Mouse (Mus musculus): ENCODE measurements around the gene Atrnl1. TPM values are rescaled to one million over a fixed set of nuclear protein-coding genes. Genes with fewer than 3 reads are reported as not detected.

Atrnl1 gene
- total RNA-seq, 1 experiment from 2014 or later = 8.1 TPM

DNA sequence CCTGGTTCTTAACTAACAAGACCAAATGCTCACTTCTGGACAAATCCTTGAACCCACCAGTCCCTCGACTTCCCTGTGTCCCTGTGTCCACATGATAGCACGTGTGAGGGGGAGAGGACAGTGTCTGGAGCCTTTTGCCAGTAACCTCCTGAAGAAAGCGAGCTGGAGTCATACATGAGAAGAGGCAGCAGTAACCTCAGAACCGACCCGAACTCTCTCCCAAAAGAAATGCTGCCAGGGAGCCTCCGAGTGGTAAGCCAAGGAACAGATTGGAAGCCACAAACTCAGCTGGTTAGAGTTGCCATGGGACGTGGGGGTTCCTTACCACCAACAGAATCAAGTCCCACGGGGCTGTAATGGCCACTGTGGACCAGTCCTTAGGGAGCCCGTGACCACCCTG lies 509.8 kb downstream of the Atrnl1 start:
- no peak for ATAC-seq (replicated peaks in 1 of 2; ENCODE audit: insufficient read depth in 1 of 2, low FRiP score in 2 of 2, low TSS enrichment in 1 of 2, low read depth in 1 of 2, poor library complexity in 2 of 2, severe bottlenecking in 2 of 2)

DNA sequence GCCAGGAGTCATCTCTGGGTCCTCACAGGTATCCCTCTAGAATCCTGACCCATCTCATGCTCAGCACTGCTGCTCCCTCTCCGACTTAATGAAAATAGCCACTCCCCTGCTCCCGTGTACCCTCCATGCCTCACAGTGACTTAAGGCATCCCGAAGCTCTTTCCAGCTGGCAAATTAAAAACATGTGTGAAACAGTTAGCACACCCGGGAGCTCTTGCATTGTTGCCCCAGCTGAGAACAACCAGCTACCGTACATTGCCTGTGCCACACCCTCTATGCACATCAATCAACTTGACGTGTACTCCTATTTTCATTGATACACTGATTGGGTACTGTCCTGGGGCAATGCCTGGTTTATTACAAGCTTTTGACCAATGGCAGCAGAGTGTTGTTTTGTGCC lies 510.8 kb downstream of the Atrnl1 start:
- no peak for ATAC-seq (replicated peaks in 1 of 2; ENCODE audit: insufficient read depth in 1 of 2, low FRiP score in 2 of 2, low TSS enrichment in 1 of 2, low read depth in 1 of 2, poor library complexity in 2 of 2, severe bottlenecking in 2 of 2)

DNA sequence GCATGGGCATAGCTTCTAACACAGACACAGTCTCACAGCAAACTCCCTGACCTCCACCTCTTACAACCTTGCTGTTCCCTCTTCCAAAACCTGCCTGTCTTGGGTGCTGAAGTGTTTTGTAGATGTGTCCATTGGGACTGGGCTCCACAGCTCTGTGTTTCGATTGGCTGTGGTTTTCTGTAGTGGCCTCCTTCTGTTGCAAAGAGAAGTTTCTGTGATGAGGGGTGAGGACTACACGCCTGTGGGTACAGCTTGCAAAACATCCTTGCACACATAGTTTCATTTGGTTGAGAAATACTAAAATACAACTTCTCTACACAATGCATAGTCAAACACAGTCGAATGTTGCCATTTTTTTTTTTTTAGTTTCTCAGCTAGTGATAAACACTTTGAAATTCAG lies 512.8 kb downstream of the Atrnl1 start:
- peak in 1 of 2 experiments; percentile 73; a peak in 2 of 4 replicates for ATAC-seq (replicated peaks in 1 of 2; ENCODE audit: insufficient read depth in 1 of 2, low FRiP score in 2 of 2, low TSS enrichment in 1 of 2, low read depth in 1 of 2, poor library complexity in 2 of 2, severe bottlenecking in 2 of 2)

DNA sequence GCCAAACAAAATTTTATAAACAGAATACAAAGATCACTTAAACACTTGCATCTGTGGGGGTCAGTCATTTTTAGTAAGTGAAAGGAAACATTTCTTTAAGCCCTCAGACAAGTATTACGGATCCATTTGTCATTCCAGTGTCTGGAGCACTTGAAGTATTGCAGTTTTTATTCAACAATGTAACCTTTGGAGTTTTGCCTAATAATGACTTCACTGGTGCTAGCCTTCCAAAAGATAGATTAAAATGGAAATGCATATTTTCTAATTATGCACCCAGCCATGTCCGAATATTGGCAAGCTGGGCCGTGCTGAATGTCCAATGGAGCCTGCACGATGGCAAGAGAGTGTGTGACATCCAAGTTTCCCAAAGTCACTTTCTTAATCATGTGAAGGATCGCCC lies 513.7 kb downstream of the Atrnl1 start:
- no peak for ATAC-seq (replicated peaks in 1 of 2; ENCODE audit: insufficient read depth in 1 of 2, low FRiP score in 2 of 2, low TSS enrichment in 1 of 2, low read depth in 1 of 2, poor library complexity in 2 of 2, severe bottlenecking in 2 of 2)

DNA sequence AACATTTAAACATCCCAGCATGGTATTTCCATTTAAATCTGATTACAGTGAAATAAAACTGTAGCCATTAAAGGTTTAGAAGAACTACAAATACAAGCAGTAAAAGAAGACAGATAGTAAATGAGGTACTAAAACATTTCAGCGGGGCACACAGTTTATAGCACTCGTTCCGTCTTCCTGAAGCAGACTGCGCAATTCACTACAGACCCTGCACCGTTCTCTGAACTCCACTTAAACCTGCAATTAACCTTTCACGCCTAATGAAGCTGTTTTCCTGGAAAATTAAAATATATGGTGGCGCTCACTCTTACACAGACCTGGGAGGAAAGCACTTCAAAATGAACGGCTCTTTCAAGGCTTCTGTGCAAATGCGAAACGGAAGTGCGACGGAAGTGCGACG lies 514.2 kb downstream of the Atrnl1 start:
- ATAC-seq (replicated peaks in 1 of 2; ENCODE audit: insufficient read depth in 1 of 2, low FRiP score in 2 of 2, low TSS enrichment in 1 of 2, low read depth in 1 of 2, poor library complexity in 2 of 2, severe bottlenecking in 2 of 2) = no peak

DNA sequence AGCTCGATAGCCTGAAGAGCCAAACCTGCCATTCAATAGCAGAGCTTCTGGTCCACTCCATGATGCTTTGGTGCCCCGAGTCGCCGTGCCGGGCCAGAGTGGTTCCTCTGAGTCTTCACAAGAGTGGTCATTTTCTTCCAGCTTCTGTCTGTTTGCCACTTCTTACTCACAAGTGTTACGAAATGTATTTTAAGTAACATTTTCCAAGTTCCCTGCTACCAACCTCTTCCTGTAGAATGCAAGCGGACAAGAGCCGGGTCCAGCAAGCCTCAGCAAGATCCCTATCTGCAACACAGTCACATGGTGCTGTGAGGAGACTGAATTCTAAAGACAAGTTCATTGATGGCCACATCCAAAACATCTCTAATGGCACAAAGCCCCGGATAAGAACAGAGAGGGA lies 521.1 kb downstream of the Atrnl1 start:
- peak in 1 of 2 experiments; percentile 39; a peak in 1 of 4 replicates for ATAC-seq (replicated peaks in 1 of 2; ENCODE audit: insufficient read depth in 1 of 2, low FRiP score in 2 of 2, low TSS enrichment in 1 of 2, low read depth in 1 of 2, poor library complexity in 2 of 2, severe bottlenecking in 2 of 2)

DNA sequence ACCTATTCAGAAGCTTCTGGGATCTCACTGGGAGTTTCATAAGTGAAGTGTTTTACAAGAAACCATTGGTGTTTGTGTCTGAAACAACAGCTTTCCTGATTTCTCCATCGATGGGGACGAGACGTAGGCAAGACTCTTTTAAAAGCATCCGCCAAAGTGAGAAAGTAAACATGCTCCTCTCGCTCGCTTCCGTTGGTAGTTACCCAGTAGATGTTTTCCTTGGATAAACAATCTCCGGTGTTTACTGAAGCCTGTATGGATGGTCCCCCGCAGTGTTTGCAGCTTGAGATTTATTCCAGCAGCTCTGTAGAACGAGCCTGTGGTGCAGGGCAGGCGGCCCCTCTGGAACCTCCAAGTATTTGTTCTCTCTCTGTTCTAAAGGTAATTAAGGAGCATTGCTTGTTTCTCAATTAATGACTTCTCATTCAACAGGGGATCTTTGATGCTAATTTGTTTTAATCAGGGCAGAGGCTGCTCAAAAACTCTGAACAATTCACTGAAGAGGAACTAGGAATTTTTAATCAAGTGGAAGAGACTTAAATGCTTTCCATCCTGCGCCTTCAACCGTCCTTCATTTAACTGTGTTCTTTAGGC lies 529.5 kb downstream of the Atrnl1 start:
- ATAC-seq (replicated peaks in 1 of 2; ENCODE audit: insufficient read depth in 1 of 2, low FRiP score in 2 of 2, low TSS enrichment in 1 of 2, low read depth in 1 of 2, poor library complexity in 2 of 2, severe bottlenecking in 2 of 2) = no peak

DNA sequence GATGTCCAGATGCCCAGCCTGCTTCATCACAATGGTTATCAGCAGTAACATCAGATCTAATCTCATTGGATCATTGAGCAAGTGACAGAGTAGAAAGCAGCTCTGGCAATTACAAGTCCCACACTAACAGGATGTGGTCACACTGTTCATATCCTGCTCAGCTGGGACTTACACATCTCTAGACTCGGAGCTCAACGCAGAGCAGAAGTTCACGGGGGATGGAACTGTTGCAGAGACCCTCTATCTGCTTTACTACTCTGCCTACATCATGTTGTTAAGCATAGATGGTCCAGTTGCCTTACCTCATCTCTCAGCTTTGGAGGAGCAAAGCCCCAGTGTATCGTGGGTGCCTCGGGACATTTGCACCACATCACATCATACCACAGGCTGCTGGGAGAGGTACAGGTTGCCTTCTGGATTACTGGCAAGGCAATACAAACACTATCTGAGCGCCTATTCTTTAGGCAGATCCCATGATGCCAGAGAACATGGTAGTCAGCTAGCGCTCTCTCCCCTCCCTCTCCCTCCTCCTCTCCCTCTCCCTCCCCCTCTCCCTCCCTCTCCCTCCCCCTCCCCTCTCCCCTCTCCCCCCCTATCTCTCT lies 533.1 kb downstream of the Atrnl1 start:
- ATAC-seq (replicated peaks in 1 of 2; ENCODE audit: insufficient read depth in 1 of 2, low FRiP score in 2 of 2, low TSS enrichment in 1 of 2, low read depth in 1 of 2, poor library complexity in 2 of 2, severe bottlenecking in 2 of 2) = peak; percentile 88

DNA sequence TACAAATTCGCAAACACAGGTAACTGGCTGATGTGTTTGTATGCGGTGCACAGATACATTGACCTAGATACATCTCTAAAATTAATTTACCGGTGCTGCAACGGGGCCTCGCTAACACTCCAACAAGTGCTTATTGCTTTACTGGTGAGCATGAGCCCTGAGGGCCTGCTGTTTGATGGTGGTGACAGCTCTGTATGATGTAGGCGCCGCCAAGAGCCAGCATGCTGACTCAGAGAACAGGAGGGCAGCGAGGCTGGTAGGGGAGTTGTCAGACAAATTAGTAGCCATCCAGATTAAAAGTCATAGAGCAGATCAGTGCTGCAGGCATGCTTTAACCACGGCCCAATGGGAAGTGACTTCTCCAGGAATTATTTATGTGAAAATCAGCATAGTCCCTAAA lies 534.7 kb downstream of the Atrnl1 start:
- ATAC-seq (replicated peaks in 1 of 2; ENCODE audit: insufficient read depth in 1 of 2, low FRiP score in 2 of 2, low TSS enrichment in 1 of 2, low read depth in 1 of 2, poor library complexity in 2 of 2, severe bottlenecking in 2 of 2) = no peak

DNA sequence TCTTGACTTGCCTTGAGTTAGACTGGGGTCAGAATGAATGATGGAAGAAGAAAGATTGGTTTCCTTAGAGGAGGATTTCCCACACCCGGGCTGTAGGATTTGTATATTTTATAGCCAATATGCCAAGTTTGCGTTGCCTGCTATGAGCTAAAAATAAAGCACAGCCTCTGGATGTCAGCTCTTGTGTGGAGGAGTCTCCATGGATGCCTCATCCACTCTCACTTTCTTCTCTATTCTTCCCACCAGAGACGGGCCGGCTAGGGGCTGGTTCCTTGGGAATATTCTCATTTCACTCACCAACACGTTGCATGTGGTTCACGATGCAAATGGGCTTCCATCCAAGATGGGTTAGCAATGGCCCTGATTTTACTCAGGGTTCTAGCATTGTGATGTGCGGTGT lies 540.4 kb downstream of the Atrnl1 start:
- no peak for ATAC-seq (replicated peaks in 1 of 2; ENCODE audit: insufficient read depth in 1 of 2, low FRiP score in 2 of 2, low TSS enrichment in 1 of 2, low read depth in 1 of 2, poor library complexity in 2 of 2, severe bottlenecking in 2 of 2)

DNA sequence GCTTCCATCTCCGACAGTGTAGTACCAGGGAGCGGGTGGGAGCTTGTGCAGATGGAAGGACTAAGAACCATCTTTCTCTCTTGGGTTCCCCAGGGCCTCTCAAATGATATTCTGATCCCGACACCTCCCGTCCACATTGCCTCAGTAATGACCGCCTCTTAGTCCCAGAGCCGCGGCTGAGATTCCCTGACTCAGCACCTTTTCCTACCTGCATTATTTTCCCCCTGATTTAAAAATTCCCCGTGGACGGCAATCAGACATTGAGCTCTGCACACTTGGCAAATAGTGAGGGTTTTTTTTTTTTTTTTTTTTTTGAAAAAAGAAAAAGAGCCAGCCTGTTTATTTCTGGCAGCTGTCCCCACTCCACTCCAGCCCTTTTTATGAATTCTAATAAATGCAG lies 550.7 kb downstream of the Atrnl1 start:
- no peak for ATAC-seq (replicated peaks in 1 of 2; ENCODE audit: insufficient read depth in 1 of 2, low FRiP score in 2 of 2, low TSS enrichment in 1 of 2, low read depth in 1 of 2, poor library complexity in 2 of 2, severe bottlenecking in 2 of 2)

DNA sequence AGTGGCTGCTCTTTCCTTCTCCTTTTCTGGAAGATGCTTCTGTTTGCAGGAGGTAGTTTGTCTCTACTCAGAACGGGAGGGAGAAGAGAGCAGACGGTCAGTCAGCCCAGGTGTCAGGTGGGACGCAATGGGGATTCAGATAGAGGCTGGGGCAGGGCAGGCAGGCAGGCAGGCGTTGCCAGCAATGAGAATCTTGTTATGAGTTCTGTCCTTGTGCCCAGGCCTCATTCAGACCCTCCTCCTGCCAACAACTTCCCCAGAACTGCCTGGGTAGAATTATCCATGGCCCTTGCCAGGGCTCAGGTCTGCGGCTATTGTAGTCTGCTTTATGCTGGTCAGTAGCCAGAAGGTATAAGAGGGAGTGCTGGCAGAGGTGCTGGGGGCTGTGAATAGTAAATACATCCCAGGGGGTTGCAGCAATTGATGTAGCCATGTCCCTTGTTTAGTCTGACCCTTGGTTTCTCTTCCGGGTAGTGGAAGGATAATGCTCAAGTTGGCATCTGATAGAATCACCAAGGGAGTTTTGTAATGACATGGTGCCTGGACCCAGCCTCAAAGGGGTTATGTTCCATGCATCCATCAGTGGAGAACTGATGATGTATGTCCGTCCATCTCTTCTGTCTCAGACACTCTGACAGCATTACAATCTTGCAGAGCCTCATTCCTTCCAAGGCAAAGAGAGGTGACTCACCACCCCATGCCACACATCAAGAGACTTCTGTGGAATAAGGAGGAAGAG lies 554.2 kb downstream of the Atrnl1 start:
- no peak for ATAC-seq (replicated peaks in 1 of 2; ENCODE audit: insufficient read depth in 1 of 2, low FRiP score in 2 of 2, low TSS enrichment in 1 of 2, low read depth in 1 of 2, poor library complexity in 2 of 2, severe bottlenecking in 2 of 2)

DNA sequence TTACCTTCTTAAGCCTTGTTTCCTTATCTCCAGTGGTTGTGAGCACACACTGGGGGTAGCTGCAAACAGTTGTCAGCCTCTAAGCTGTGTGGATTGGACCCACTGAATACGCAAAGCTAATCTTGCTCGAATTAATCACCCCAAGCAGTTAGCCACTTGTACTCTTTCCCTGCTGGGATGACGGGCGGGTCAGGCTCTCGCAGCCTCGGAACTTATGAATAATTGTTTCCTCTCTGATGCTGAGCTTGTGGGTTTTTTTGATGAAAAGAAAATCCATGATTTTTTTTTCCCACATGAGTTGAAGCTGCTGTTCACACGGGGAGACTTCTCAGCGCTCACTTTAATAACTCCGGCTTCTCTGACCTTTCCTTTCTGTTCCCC lies 554.8 kb downstream of the Atrnl1 start:
- no peak for ATAC-seq (replicated peaks in 1 of 2; ENCODE audit: insufficient read depth in 1 of 2, low FRiP score in 2 of 2, low TSS enrichment in 1 of 2, low read depth in 1 of 2, poor library complexity in 2 of 2, severe bottlenecking in 2 of 2)

DNA sequence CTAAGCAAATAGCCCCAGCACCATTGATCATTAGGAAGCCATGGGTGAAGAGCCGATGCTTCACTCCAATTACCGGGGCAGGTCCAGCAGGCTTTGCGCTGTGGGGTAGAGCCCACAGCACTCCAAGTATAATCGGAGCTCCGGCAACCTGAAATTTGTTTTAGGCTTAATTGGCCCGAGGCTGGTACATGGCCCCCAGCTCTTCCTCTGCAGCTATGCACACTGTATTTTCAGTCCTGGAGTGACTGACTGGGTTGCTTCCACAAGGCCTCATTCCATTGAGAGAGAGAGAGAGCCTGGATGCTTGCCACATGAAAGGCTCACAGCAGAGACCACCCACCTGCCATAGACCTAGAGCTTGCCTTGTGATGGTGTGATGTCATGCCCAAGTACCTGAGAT lies 555.3 kb downstream of the Atrnl1 start:
- no peak for ATAC-seq (replicated peaks in 1 of 2; ENCODE audit: insufficient read depth in 1 of 2, low FRiP score in 2 of 2, low TSS enrichment in 1 of 2, low read depth in 1 of 2, poor library complexity in 2 of 2, severe bottlenecking in 2 of 2)

DNA sequence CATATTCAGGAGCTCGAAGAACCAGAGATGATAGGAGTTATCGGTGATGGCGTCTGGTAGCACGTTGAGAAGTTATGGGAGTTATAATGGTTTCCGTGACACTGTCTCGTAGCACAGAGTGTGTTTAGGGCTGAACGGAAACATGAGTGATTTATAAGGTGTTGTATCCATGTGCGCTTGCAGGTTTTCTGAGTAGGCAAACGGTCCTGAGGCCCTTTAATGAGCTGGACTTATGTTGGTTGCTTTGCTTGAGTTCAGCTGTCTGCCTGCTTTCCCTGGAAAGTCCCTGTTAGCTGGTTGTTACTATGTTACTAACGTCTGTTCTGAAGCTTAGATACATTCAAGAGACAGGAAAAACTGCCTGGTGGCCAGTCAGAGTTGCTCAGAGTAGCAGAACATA lies 567.6 kb downstream of the Atrnl1 start:
- ATAC-seq (replicated peaks in 1 of 2; ENCODE audit: insufficient read depth in 1 of 2, low FRiP score in 2 of 2, low TSS enrichment in 1 of 2, low read depth in 1 of 2, poor library complexity in 2 of 2, severe bottlenecking in 2 of 2) = no peak

DNA sequence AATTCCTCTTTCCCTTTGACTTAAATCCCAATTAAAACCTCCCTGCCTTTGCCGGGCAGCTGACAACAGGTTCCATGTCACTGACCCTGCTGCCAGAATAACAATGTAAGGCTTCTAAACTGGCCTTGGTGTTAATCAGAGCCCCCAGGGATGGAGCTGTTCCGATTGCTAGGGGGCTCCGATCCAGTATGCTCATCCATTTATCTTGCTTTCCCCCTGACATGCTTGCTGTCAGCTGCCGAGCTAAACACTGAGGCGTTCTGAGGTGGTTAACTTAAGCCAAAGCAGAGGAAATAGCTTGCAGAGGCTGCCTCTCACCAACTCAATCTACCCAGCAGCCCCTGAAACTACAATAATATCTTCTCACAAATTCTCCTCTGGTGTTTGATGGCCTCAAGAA lies 569.9 kb downstream of the Atrnl1 start:
- no peak for ATAC-seq (replicated peaks in 1 of 2; ENCODE audit: insufficient read depth in 1 of 2, low FRiP score in 2 of 2, low TSS enrichment in 1 of 2, low read depth in 1 of 2, poor library complexity in 2 of 2, severe bottlenecking in 2 of 2)
